Mouse (Mus musculus) forebrain, embryonic 14.5 days (tissue): ENCODE data around the gene Grin3b. TPM values are rescaled to one million over a fixed set of nuclear protein-coding genes. Genes with fewer than 3 reads are reported as not detected.

Source experiments
- ATAC-seq: fragments of 200-750 bp; cut with Nextera tagmentation; 2 replicates; pipeline ENCODE4 v1.8.0; 2017; ENCODE audit warnings: mild to moderate bottlenecking, moderate library complexity
- DNase-seq: peaks from one replicate; pipeline ENCODE4 v3.0.0-alpha.2; 2015; ENCODE audit warnings: low spot score
- H3K27ac ChIP-seq: fragments of 300-500 bp; sonication (generic); 2 replicates; pipeline ENCODE4 v1.5.1; 2014; ENCODE audit warnings: low read depth, mild to moderate bottlenecking, control low read depth, low read length, moderate library complexity
- H3K27me3 ChIP-seq: fragments of 300-500 bp; sonication (generic); replicated peaks from 2 replicates; pipeline ENCODE4 v1.6.1; 2014; ENCODE audit warnings: low read length, control low read depth, mixed read lengths; ENCODE audit not compliant: control insufficient read depth, insufficient read depth
- H3K36me3 ChIP-seq: fragments of 300-500 bp; sonication (generic); 2 replicates; pipeline ENCODE4 v1.6.1; 2014; ENCODE audit warnings: low read length, control low read depth; ENCODE audit not compliant: control insufficient read depth, insufficient read depth
- H3K4me1 ChIP-seq: fragments of 300-500 bp; sonication (generic); 2 replicates; pipeline ENCODE4 v1.6.1; 2014; ENCODE audit warnings: antibody characterized with exemption, low read length, control low read depth; ENCODE audit not compliant: control insufficient read depth, insufficient read depth
- H3K4me2 ChIP-seq: fragments of 300-500 bp; sonication (generic); 2 replicates; pipeline ENCODE4 v1.6.1; 2014; ENCODE audit warnings: mild to moderate bottlenecking, control low read depth, low read length
- H3K4me3 ChIP-seq: fragments of 300-500 bp; sonication (generic); 2 replicates; pipeline ENCODE4 v1.5.1; 2014; ENCODE audit warnings: low read depth, low read length, control low read depth
- H3K9ac ChIP-seq: fragments of 300-500 bp; sonication (generic); 2 replicates; pipeline ENCODE4 v1.6.1; 2014; ENCODE audit warnings: mild to moderate bottlenecking, low read length, control low read depth, moderate library complexity
- H3K9me3 ChIP-seq: fragments of 300-500 bp; sonication (generic); replicated peaks from 2 replicates; pipeline ENCODE4 v1.6.1; 2016; ENCODE audit warnings: low read length, control low read depth, mixed read lengths; ENCODE audit not compliant: control insufficient read depth
- WGBS: fragments of 180-500 bp; shearing (Covaris S2); extraction: QIAGEN DNeasy Blood & Tissue Kit; methylation state at CpG from one replicate; pipeline ENCODE4 v1.1.7; 2014; 5-methylcytosine and 5-hydroxymethylcytosine counted together
- polyA plus RNA-seq: library from polyadenylated mRNA; unstranded; fragments of >200 nt; fragmentation: Nextera tagmentation; extraction: Ambion mirVana; gene quantifications from 2 replicates; pipeline ENCODE4 v1.2.1, GENCODE M21; 2014

Gene Grin3b
- polyA plus RNA-seq, 1 experiment from 2014 or later = 0.23 TPM

GRCm38 (mm10) chr10:80013609-80014008, 43.1 kb downstream of the Grin3b start:
- WGBS = 25% methylated on average over 25 of the region's 25 CpGs
- Histone ChIP-seq H3K27ac (no peak overlapping the region), H3K27me3 (peaks cover 28% of the 10 kb centered on the region), H3K9me3 (peaks cover 8% of the 10 kb centered on the region; the same call in 1 of the 2 replicates), H3K9ac (no peak overlapping the region), H3K4me3 (no peak overlapping the region), H3K4me2 (no peak overlapping the region), H3K36me3 (peaks cover 3% of the 10 kb centered on the region; the same call in 1 of the 2 replicates), H3K4me1 (no peaks in the 10 kb centered on the region)
- no peak for ATAC-seq
- DNase-seq = no peak

DNA sequence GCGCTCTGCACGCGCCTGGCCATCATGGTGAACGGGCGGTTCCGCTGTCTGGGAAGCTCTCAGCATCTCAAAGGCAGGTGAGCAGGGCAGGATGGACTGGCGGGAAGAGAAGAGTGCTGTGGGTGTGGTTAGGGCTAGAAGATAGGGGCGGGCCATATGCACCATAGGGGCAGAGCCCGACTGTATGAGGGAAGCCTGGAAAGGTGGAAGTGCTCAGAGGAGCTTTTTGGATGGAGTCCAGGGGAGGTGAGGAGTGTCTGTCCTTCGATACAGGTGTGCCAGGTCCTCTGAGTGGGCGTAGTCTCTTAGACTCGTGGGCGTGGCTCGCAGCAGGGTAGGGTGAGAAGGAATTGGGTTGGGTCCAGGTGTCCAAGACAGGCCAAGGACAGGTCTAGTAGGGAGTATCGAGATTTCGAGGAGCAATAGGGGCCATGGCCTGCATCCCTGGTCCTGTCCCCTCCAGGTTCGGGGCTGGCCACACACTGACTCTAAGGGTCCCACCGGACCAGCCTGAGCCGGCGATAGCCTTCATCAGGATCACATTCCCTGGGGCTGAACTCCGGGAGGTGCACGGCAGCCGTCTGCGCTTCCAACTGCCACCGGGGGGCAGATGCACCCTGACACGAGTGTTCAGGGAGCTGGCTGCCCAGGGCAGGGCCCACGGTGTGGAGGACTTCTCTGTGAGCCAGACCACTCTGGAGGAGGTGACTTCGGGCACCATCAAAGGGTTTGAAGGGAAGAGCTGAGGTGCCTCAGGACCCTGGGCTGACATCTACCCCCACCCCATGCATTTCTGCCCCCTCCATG, 44.2 kb downstream of the Grin3b start:
- ATAC-seq = no peak
- DNase-seq = no peak
- 22% methylated on average over 28 of the region's 28 CpGs for WGBS
- Histone ChIP-seq H3K36me3 (peaks cover 3% of the 10 kb centered on the region; the same call in 1 of the 2 replicates), H3K4me1 (no peaks in the 10 kb centered on the region), H3K4me3 (no peak overlapping the region), H3K27ac (no peak overlapping the region), H3K27me3 (peaks cover 36% of the 10 kb centered on the region), H3K4me2 (no peak overlapping the region), H3K9me3 (peaks cover 8% of the 10 kb centered on the region; the same call in 1 of the 2 replicates), H3K9ac (no peak overlapping the region)

DNA sequence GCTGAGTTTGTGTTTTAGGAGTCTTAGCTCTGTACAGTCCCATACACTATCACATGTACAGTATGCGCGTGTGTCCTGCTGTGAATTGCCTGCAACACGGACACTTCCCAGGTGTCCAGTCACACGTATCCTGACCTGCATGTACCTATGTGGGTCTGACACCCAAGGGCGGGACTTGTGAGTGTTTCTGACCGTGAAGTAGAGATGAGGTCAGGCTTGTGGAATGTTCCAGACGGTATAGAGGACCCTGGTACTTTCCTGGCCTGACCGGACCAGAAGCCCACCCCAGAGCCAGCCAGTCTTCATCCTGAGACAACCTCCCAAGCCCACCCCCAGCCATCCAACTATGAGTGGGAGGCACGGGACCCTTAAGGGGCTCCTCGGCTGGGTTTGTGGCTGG, 45.1 kb downstream of the Grin3b start:
- DNase-seq (no peak), ATAC-seq (no peak)
- Histone ChIP-seq H3K27ac (no peak overlapping the region), H3K9me3 (peaks cover 6% of the 10 kb centered on the region; the same call in 1 of the 2 replicates), H3K4me3 (no peak overlapping the region), H3K4me1 (no peaks in the 10 kb centered on the region), H3K9ac (no peak overlapping the region), H3K27me3 (peaks cover 44% of the 10 kb centered on the region), H3K4me2 (no peak overlapping the region), H3K36me3 (peaks cover 3% of the 10 kb centered on the region; the same call in 1 of the 2 replicates)
- 79% methylated on average over 10 of the region's 10 CpGs for WGBS

- WGBS = 72% methylated on average over 11 of the region's 11 CpGs
- no peak for ATAC-seq
- DNase-seq = no peak
- Histone ChIP-seq H3K4me3 (no peak within 1 kb of the TSS), H3K4me1 (no peaks in the 10 kb centered on the region), H3K9ac (no peak within 1 kb of the TSS), H3K36me3 (no peaks in the 10 kb centered on the region), H3K27me3 (peaks cover 41% of the 10 kb centered on the region), H3K9me3 (0 out of 2 replicates have a peak, but pooled peaks cover 2% of the 10 kb centered on the region), H3K27ac (no peak within 1 kb of the TSS), H3K4me2 (no peak within 1 kb of the TSS)
Observed at GRCm38 (mm10) chr10:80016511-80016910, 46.0 kb downstream of the Grin3b start, which contains the start of gene Arhgap45. TSS of gene Arhgap45 (plus strand) at chr10:80016653.

DNA sequence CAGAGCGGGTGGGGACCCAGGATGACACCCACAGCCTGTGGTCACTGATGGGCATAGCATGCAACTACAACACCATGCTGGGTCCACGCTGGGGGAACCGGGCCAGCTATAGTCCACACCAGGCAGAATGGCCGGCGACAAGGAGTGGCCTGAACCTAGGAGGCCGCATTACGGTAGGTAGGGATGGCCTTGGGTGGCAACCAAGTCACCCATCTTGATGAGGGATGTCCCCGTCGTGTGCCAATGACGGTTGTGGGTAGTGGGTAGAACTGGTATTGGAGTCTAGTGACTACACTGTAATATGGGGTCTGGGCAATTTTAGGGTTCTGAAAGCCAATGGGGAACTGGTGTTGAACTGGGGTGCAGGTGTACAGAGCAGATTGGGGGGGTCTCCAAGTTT, 46.4 kb downstream of the Grin3b start:
- 85% methylated on average over 10 of the region's 10 CpGs for WGBS
- ATAC-seq (no peak), DNase-seq (no peak)
- no peak overlapping the region for H3K4me3 ChIP-seq
- H3K9me3 ChIP-seq = no peaks in the 10 kb centered on the region
- peaks cover 41% of the 10 kb centered on the region for H3K27me3 ChIP-seq
- no peaks in the 10 kb centered on the region for H3K36me3 ChIP-seq
- H3K4me1 ChIP-seq = no peaks in the 10 kb centered on the region
- no peak overlapping the region for H3K27ac ChIP-seq
- no peak overlapping the region for H3K9ac ChIP-seq
- H3K4me2 ChIP-seq = no peak overlapping the region

DNA sequence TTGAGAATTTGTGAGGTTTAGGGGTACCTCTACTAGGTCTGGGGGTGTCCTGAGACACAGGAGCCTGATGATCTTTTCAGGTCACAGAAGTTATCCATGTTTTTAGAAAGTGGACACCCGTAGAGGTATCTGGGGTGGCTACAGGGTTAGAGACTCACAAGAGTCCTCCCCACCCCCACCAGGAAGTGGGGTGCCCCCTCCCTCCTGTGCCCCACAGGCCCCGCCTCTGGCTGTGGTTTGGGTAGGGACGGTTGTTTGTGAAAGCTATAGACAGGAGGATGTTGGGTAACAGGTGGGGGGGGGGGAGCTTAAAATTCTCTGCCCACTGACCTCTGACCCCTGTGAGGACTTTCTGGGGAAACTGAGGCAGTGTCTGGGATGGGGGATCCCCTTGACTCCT, 46.8 kb downstream of the Grin3b start:
- Histone ChIP-seq H3K27ac (no peak overlapping the region), H3K4me1 (no peaks in the 10 kb centered on the region), H3K4me3 (no peak overlapping the region), H3K9me3 (no peaks in the 10 kb centered on the region), H3K4me2 (no peak overlapping the region), H3K27me3 (peaks cover 41% of the 10 kb centered on the region), H3K9ac (no peak overlapping the region), H3K36me3 (no peaks in the 10 kb centered on the region)
- WGBS = 72% methylated on average over 3 of the region's 3 CpGs
- ATAC-seq (no peak), DNase-seq (no peak)

DNA sequence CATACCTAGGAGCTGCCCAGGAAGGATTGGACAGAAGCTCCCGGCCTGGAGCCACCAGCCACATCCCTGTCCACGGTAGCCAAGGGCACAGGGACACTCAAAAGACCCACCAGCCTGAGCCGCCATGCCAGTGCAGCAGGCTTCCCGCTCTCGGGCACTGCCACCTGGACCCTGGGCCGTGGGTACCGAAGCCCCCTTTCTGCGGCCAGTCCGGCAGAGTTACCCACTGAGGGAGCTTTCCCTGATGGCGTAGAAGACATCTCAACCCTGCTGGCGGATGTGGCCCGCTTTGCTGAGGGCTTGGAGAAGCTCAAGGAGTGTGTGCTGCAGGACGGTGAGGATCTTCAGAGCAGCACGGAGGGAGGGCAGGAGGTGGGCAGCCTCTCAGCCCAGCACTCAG, 47.3 kb downstream of the Grin3b start:
- Histone ChIP-seq H3K4me1 (no peaks in the 10 kb centered on the region), H3K27ac (no peak overlapping the region), H3K9ac (no peak overlapping the region), H3K4me2 (no peak overlapping the region), H3K9me3 (no peaks in the 10 kb centered on the region), H3K4me3 (no peak overlapping the region), H3K36me3 (no peaks in the 10 kb centered on the region), H3K27me3 (peaks cover 41% of the 10 kb centered on the region)
- ATAC-seq = no peak
- WGBS = 80% methylated on average over 14 of the region's 14 CpGs
- DNase-seq = no peak

- Histone ChIP-seq H3K4me3 (no peak overlapping the region), H3K9me3 (no peaks in the 10 kb centered on the region), H3K27me3 (peaks cover 31% of the 10 kb centered on the region), H3K36me3 (no peaks in the 10 kb centered on the region), H3K27ac (no peak overlapping the region), H3K9ac (no peak overlapping the region), H3K4me2 (no peak overlapping the region), H3K4me1 (no peaks in the 10 kb centered on the region)
- WGBS = 11% methylated on average over 13 of the region's 15 CpGs
- ATAC-seq (no peak), DNase-seq (no peak)
Observed at GRCm38 (mm10) chr10:80018739-80019297, 48.3 kb downstream of the Grin3b start.
